Mouse (Mus musculus): ENCODE results near the gene C87977.
"Not testable (repeated sequence)": the region's sequence is repeated elsewhere in the genome, so short reads cannot be mapped to it uniquely, and the experiment has no call there.

C87977 gene

GRCm38 (mm10) chr4:144213218-144213617 lies at the start of gene C87977:
Gene C87977 (minus strand): TSS chr4:144213318.
- DNase-seq (ENCODE audit: low spot score) = not testable (repeated sequence)

GRCm38 (mm10) chr4:144254768-144255167 lies 41.6 kb upstream of the C87977 start:
- not testable (repeated sequence) for DNase-seq (ENCODE audit: low spot score)

GRCm38 (mm10) chr4:144190419-144190818 lies 22.7 kb downstream of the C87977 start, which contains the start of gene Oog2:
Gene Oog2 (plus strand): TSS chr4:144190719.
- no peak for DNase-seq (ENCODE audit: low spot score)

- DNase-seq (ENCODE audit: low spot score) = no peak
These were observed 50.6 kb downstream of the C87977 start, which contains the start of gene Oog3 for GRCm38 (mm10) chr4:144162563-144162962. Gene Oog3 (minus strand): TSS chr4:144162663.
